Mouse (Mus musculus) lung, adult 2 months (tissue): ENCODE measurements around the gene Zc3hav1.

Experiments used
- CTCF ChIP-seq: fragments of 200-500 bp; IDR thresholded peaks from 2 replicates; pipeline ENCODE4 v1.5.1; 2011; ENCODE audit warnings: mild to moderate bottlenecking, low read length, control low read depth; ENCODE audit not compliant: insufficient read depth
- POLR2A ChIP-seq: fragments of 200-500 bp; IDR thresholded peaks from 2 replicates; pipeline ENCODE4 v1.6.1; 2011; ENCODE audit warnings: low read depth, mild to moderate bottlenecking, control low read depth, low read length, borderline replicate concordance; ENCODE audit errors: extremely low read depth

- no peak for TF ChIP-seq POLR2A
- no peak for TF ChIP-seq CTCF
Observed at GRCm38 (mm10) chr6:38255794-38256193, 98.6 kb downstream of the Zc3hav1 start.
